Mouse (Mus musculus) heart, adult 11 months (tissue): ENCODE results near the gene Gckr.

ENCODE experiments used
- DNase-seq: peaks from one replicate; pipeline ENCODE4 v3.0.0; 2022

Gene Gckr

DNA sequence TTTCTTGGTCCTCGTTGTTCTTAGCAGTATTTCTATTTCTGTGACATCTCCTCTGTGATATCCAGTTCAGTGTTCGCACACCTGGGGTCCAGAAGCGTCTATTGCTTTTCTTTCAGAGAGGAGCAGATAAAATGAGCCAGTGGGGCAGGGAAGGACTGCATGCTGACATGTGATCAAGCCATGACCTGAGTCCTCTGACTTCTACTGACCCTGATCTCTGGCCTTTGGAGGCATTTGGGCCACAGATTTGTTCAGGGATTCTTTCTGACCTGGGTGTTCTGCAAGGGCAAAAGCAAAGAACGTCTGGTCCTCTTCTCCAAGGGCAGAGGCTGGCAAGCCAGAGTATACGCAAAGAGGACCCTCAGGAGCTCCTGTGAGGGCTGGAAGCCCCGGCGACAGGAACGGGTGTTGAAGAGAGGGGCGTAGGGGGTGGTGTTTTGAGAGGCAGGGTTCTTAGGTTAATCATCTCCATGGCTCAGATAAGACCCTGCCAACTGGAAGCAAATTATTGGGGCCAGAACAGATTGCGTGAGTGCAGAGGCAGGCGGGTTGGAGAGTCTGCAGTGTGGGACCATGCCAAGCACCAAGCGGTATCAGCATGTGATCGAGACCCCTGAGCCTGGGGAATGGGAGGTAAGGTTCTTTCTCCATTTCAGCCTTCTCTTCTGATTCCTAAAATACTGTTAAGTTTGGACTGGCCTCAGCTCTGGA, at the start of gene Gckr:
Gckr (plus strand) TSS at position 397 of the 711 bp plus-strand sequence.
- no peak for DNase-seq

DNA sequence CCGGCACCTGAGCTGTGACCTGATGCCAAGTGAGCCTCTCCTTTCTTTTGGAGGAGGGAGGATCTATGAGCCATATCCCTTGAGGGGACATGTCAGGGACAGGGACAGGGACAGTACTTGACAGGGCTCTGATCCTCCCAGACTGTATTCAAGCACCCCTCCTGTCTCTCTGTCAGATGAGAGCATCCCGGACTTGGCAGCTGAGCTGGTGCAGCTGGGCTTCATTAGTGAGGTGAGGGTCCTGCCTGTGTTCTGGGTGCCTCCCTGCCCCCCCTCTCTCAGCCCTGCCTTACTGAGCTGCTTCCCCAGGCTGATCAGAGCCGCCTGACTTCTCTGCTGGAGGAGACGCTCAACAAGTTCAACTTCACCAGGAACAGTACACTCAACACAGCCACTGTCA, 46.5 kb upstream of the Gckr start:
- DNase-seq, result no peak

DNA sequence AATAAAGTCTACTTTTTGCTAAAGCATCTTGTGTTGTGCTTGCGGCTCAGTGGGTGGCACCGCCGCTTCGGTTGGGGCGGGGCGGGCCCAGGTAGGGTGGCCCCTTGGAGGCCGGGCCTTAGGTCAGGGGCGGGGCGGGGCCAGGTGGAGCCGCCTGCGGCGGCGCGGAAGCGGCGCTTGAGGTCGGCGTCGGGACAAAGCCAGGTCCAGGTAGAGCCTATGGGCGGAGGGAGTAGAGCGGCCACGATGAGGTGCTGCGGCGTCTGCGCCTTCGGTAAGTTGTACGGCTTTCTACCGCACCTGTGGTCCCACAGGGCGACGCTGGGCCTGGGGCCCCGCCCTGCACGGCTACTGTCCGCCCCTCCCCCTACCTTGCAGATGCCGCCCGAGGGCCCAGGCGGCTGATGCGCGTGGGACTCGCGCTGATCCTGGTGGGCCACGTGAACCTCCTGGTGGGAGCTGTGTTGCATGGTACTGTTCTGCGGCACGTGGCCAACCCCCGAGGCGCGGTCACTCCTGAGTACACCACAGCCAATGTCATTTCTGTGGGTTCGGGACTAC, 45.6 kb upstream of the Gckr start, which contains the start of gene Krtcap3:
Krtcap3 (plus strand) TSS at position 151 of the 561 bp plus-strand sequence.
- peak; percentile 94 for DNase-seq

DNA sequence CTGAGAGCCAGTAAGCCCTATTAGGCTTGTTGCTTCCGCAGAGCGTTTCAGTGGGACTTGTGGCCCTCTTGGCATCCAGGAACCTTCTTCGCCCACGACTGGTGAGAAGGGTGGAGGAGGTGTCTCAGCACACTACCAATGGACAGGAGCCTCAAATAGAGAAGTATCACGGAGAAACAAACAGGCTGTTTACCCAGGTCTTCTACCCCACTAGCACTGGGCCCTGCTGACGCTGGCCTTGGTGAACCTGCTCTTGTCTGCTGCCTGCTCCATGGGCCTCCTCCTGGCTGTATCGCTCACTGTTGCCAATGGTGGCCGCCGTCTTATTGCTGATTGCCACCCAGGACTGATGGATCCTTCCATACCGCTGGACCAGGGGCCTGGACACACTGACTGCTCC, 45.1 kb upstream of the Gckr start:
- DNase-seq, result peak; percentile 85

DNA sequence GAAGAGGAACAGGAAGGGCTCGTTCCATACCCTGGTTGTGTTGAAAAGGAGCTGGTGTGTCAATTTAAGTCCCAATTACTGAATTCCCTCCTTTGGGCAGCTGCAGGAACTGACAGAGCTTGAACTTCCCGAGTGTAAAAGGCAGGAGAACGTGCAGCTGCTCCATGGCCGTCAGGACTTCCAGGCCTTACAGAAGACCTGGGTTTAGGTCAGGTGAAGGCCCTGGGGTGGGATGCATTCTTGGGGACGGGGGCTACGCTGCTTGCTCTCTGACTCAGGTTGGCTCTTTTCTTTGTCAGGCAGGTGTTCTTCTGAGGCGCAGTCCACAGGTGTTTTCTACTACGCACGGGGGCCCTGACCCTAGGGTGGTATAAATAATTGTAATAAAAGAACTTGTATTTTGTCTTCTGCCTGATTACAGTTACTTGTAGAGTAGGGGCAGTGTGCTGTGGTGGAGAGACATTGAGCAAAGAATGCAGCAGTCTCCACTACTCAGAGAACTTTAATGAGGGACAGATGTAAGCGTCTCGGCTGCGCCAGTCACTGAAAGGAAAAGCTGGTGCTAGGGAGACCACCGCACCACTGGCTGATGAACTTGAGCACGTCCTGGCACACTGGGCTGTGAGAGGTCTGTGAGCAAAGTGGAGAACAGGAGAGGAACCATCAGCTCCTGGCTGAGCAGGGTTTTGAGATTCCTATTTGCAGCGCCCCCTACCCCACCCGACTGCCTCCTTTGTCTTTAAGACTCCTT, 44.3 kb upstream of the Gckr start:
- peak; percentile 90 for DNase-seq

DNA sequence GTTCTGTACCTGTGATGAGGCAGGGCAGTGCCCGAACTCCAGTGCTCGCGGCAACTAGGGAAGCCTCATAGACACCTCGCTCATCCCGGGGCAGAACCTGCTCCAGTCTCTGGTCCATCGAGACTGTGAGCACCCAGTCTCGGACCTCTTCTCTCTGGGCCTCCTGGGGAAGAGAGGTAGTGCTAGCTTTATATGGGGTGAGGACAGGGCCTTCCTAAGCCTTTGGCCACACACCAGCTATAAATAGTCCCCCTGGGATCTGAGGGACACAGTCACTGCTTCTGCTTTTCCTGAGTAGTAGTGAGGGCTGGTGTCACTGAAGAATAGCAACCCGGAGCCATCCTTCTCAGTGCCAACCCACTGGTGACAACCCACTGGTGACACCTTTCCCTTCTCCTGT, 43.4 kb upstream of the Gckr start:
- DNase-seq, result peak; percentile 94

GRCm38 (mm10) chr5:31254452-31254851, 42.8 kb upstream of the Gckr start:
- peak; percentile 98 for DNase-seq

DNA sequence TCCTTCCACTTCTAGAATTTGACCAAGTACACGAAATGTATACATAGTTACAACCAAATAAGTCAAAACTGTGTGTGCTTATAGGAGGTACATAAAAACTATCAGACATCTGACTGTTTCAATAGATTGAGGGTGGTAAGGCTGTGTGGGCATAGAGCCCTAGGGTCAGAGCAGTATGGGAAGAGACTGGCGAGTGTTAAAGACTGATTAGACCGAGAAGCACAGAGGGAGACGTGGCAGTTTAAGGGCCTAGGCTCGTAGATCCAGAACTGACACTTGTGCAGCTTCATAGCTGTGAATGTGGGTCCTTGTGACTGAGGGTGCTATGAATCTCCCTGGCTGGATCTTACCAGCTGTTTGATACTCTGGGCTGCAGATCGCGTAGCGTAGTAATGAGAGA, 42.3 kb upstream of the Gckr start:
- no peak for DNase-seq

- peak; percentile 74 for DNase-seq
These were observed 41.9 kb upstream of the Gckr start for GRCm38 (mm10) chr5:31255381-31255780.

DNA sequence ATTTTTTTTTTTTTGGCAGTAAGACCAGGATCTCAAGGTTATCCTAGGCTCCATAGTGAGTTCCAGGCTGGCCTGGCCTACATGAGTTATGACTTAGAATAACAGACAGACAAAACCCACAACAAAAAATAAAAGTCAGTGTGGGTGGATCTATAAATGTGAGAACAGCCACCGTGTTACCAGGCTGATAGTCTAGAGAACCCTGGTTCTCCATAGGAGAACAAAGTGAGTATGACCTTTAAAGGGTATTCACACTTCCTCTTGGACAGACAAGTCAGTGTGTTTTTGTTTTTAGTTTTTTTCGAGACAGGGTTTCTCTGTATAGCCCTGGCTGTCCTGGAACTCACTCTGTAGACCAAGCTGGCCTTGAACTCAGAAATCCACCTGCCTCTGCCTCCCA, 41.3 kb upstream of the Gckr start:
- DNase-seq, result no peak

GRCm38 (mm10) chr5:31257616-31258015, 39.6 kb upstream of the Gckr start:
- DNase-seq, result peak; percentile 93

DNA sequence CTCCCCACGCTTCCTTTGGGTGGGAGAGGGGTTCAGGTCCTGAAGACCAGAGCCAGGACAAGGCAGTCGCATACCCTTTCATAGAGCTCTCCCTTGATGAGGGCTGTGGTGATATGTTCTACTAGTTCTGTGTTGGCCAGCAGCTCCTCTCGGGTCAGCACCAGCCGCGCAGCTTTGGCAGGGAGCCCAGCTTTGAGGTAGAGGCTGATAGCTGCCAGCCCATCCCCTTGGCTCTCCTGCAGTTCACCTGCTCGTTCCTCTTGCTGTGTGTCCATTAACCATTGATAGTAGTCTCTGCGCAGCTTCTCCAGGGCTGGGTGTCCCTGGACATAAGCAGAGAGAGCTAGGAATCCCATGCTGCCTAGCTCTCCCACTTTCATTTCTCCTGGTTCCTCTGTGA, 31.1 kb upstream of the Gckr start:
- DNase-seq, result peak; percentile 92

DNA sequence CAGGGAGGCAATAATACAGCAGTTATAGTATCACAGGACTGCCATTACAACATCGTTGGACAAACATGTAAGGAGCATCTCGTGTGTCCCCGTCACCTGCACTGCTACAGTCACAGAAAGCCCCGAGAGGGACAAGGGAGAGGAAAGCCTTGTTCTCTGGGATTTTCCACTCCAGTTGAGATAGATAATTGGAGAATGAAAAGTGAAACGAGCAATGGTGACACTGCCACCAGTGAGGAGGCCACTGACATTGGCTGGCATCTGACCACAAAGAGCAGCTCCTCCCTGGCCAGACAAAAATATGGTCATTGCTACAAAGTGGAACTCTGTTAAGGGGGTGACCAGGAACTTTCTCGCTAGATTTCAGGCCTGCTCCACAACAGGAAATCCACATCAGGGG, 29.6 kb upstream of the Gckr start:
- no peak for DNase-seq

- no peak for DNase-seq
These were observed 24.2 kb upstream of the Gckr start for GRCm38 (mm10) chr5:31273018-31273417.

DNA sequence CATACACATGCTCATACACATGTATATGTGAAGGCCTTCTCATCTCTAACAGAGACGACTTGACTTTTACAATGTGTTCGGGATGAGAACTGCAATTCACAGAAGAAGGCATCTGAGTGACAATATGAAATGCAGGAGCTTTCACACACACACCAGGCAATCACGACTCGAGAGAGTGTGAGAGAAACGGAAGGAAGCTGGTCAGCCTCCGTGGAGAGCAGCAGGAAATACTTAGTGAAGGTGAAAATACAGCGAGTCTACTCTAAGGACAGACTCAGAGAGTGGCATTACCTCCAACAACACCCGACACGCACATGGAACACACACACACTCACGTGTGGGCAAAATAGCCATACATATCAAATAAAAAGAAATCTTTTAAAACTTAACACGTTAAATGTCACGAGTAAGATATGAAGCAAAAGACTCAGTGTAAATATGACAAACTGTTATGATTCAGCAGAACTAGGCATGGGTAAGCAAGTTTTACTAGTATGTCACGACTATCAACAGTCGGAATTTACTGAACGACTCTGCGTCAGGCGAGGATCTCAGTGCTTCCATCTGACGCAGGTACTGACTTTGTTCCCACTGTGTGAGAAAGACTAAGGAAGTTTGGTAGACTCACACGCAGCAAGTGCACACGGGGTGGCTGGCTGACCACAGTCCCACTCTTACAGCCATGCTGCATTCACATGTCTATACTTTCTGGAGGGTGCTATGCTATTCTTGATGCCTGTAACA, 17.8 kb upstream of the Gckr start:
- DNase-seq, result peak; percentile 79

- DNase-seq, result peak; percentile 86
These were observed 9.0 kb upstream of the Gckr start for GRCm38 (mm10) chr5:31288225-31288624.

GRCm38 (mm10) chr5:31288655-31289054, 8.6 kb upstream of the Gckr start:
- DNase-seq, result peak; percentile 63

- peak; percentile 66 for DNase-seq
These were observed 7.5 kb upstream of the Gckr start for GRCm38 (mm10) chr5:31289626-31290230.

DNA sequence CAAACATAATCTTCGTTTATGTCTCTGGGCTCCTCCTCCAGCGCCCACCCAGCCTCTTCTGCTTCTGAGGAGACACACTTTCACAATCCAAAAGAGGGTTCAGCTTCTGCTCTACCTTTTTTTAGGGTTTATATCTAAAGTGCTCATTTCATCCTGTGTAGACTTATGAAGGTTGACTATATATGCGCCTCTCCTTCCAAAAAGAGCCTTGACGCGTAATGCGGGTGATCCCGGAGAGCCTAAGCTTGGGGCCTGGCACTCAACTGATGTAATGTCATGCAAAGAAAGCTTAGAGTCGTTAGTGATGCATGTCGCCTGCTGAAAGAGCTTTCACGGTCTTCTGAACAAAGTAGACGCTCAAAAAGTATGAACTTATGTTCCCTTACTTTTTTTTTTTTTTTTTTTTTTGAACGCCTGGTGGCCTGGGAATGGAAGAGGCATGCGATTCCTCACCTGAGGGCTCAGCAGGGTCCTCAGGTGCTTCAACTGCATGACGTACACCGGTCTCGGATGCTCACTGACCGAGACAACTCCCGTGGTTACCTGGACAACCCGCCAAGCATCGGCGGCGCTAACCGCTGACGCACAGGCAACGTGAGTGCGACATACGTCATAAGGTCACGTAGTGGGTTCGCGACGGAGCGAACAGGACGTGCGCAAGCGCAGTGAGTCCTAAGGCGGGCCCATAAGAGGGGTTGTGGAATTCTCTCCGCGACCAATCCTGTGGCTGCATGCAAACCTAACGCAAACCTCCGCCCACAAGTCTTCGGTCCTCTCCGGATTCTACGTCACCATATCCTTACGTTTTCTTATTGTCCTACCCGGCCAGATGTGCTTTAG, 6.5 kb upstream of the Gckr start, which contains the start of gene Ift172:
Ift172 (minus strand) TSS at position 596 of the 840 bp plus-strand sequence.
- peak; percentile 100 for DNase-seq

DNA sequence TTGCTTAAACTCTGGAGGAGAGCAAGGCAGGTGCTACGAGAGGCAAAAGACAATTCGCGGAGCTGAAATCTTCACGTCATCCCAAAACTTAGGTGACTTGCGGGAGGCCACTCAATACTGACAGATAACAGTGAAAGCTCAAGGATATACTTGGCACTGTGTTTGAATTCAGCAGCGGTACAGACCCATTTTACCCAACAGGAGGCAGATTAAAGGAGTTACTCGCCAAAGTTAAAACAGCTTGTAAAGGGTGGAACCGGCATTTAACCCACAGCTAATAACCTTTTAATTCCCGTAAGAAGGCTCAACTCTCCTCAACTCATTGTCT, 5.9 kb upstream of the Gckr start:
- DNase-seq, result no peak

DNA sequence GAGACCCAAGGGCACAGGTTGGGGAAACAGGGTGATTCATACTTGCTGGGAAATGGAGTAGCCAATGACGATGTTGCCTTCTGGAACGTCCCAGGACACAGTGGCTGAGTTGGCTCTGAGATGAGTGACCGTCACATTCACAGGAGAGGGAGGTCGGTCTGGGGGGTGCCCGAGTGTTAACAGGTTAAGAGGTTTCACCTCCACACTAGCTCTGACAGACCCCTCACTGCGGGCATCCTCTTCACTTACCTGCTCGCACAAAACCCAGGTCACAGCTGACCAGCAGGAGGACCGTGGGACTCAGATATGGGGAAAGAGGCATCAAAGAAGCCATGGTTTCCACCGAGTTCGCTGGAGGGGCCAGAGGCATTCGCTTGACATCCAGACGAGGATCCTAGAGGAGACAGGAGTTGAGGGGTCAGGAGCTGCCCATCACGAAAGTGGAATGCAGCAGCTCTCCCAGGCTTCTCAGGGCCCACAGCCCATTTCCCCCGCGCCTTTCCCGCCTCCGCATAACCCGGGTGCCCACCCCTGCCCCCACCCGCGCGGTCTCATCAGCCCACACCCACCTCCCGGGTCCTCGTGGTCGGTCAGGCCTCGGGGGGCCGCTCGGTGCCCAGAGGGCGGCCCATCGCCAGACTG, 2.2 kb upstream of the Gckr start:
- DNase-seq, result no peak
